Mouse (Mus musculus) E14TG2a.4 (cell line): ENCODE results near the gene Qtrt2.

Experiments
- H3K27me3 ChIP-seq: 2 replicates; pipeline ENCODE4 v1.6.1; 2014; ENCODE audit warnings: low read length, control low read depth; ENCODE audit not compliant: insufficient read depth
- H3K36me3 ChIP-seq: 2 replicates; pipeline ENCODE4 v1.6.1; 2014; ENCODE audit warnings: low read length, control low read depth; ENCODE audit not compliant: insufficient read depth
- H3K4me1 ChIP-seq: replicated peaks from 2 replicates; pipeline ENCODE4 v1.6.1; 2014; ENCODE audit warnings: low read depth, low read length, control low read depth
- H3K4me3 ChIP-seq: replicated peaks from 2 replicates; pipeline ENCODE4 v1.5.1; 2014; ENCODE audit warnings: mild to moderate bottlenecking, low read length
- H3K9me3 ChIP-seq: 2 replicates; pipeline ENCODE4 v1.6.1; 2014; ENCODE audit warnings: low read length, control low read depth
- CTCF ChIP-seq: conservative IDR thresholded peaks from 2 replicates; pipeline ENCODE4 v1.5.1; 2014; ENCODE audit warnings: low read length
- NANOG ChIP-seq: IDR thresholded peaks from 2 replicates; pipeline ENCODE4 v1.6.1; 2014; ENCODE audit warnings: borderline replicate concordance, low read length, mixed read lengths
- POU5F1 ChIP-seq: IDR thresholded peaks from 2 replicates; pipeline ENCODE4 v1.6.1; 2014; ENCODE audit warnings: low read length, borderline replicate concordance

Qtrt2 gene

GRCm38 (mm10) chr16:43963291-43963690 lies 36.7 kb upstream of the Qtrt2 start:
- peaks cover 40% of the 10 kb centered on the region for H3K36me3 ChIP-seq
- H3K9me3 ChIP-seq: no peaks in the 10 kb centered on the region
- no peak overlapping the region for H3K4me3 ChIP-seq
- TF ChIP-seq CTCF (no peak), NANOG (no peak), POU5F1 (no peak)
- no peaks in the 10 kb centered on the region for H3K27me3 ChIP-seq
- H3K4me1 ChIP-seq: no peaks in the 10 kb centered on the region

GRCm38 (mm10) chr16:43958038-43958437 lies 31.4 kb upstream of the Qtrt2 start:
- Histone ChIP-seq H3K36me3 (peaks cover 54% of the 10 kb centered on the region), H3K27me3 (no peaks in the 10 kb centered on the region), H3K9me3 (no peaks in the 10 kb centered on the region), H3K4me3 (no peak overlapping the region), H3K4me1 (no peaks in the 10 kb centered on the region)
- TF ChIP-seq POU5F1: no peak
- TF ChIP-seq NANOG: no peak
- TF ChIP-seq CTCF: no peak

DNA sequence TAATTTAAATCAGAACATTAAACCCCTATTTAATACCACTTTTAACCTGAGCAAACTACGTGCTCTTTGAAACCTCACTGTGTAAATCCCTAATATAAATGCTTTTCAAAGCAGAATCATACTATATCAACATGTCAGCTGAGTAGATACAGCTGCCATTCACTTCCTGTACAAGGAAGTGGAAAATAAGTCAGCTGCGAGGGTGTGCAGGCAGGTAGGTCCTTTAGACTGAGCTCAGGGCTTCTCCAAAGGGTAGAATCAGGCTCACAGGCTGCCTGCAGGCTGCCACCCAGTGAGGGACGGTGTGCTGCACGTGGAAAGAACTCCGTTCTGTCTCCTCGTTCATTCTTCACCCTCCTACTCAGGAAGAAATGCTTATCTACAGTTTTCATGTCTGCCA lies 28.3 kb upstream of the Qtrt2 start:
- TF ChIP-seq CTCF: no peak
- TF ChIP-seq POU5F1: no peak
- TF ChIP-seq NANOG: no peak
- Histone ChIP-seq H3K27me3 (no peaks in the 10 kb centered on the region), H3K36me3 (peaks cover 49% of the 10 kb centered on the region), H3K4me1 (no peaks in the 10 kb centered on the region), H3K9me3 (no peaks in the 10 kb centered on the region), H3K4me3 (no peak overlapping the region)

DNA sequence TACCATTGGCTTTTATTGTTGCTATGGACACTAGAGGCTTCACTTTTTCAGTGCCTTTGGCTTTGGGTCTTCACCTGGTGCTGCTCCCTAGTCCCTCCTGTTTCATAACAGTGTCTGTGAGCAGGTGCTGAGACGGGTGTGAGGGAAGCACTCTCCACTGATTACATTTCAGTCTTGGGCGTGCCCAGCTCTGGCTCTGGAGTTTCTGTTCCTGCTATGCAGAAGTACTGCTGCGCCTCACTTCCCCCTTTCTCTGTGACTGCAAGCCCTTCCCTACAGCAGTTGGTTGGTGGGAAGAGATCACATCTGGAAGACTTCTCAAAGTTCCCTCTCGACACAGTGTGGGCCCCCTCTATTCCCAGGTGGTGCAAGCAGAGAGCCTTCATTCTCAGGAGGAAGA lies 25.0 kb upstream of the Qtrt2 start:
- no peaks in the 10 kb centered on the region for H3K27me3 ChIP-seq
- TF ChIP-seq POU5F1: no peak
- no peak for TF ChIP-seq NANOG
- TF ChIP-seq CTCF: no peak

GRCm38 (mm10) chr16:43945869-43946268 lies 19.3 kb upstream of the Qtrt2 start:
- TF ChIP-seq CTCF (no peak), NANOG (no peak), POU5F1 (no peak)
- no peaks in the 10 kb centered on the region for H3K27me3 ChIP-seq
- H3K9me3 ChIP-seq: no peaks in the 10 kb centered on the region
- no peak overlapping the region for H3K4me3 ChIP-seq
- no peaks in the 10 kb centered on the region for H3K4me1 ChIP-seq
- H3K36me3 ChIP-seq: peaks cover 7% of the 10 kb centered on the region; the same call in 1 of the 2 replicates

More for the DNA sequence above, 25.0 kb upstream of the Qtrt2 start:
- Histone ChIP-seq H3K4me3 (no peak overlapping the region), H3K4me1 (no peaks in the 10 kb centered on the region), H3K9me3 (no peaks in the 10 kb centered on the region), H3K36me3 (peaks cover 23% of the 10 kb centered on the region)

GRCm38 (mm10) chr16:43945351-43945750 lies 18.7 kb upstream of the Qtrt2 start:
- Histone ChIP-seq H3K9me3 (no peaks in the 10 kb centered on the region), H3K4me3 (no peak overlapping the region), H3K4me1 (no peaks in the 10 kb centered on the region), H3K27me3 (no peaks in the 10 kb centered on the region), H3K36me3 (peaks cover 7% of the 10 kb centered on the region; the same call in 1 of the 2 replicates)
- TF ChIP-seq NANOG (no peak), CTCF (no peak), POU5F1 (no peak)

- Histone ChIP-seq H3K27me3 (no peaks in the 10 kb centered on the region), H3K9me3 (no peaks in the 10 kb centered on the region), H3K4me1 (no peaks in the 10 kb centered on the region), H3K4me3 (no peak overlapping the region), H3K36me3 (peaks cover 13% of the 10 kb centered on the region; the same call in 1 of the 2 replicates)
- no peak for TF ChIP-seq CTCF
- no peak for TF ChIP-seq POU5F1
- no peak for TF ChIP-seq NANOG
Observed at GRCm38 (mm10) chr16:43940846-43941245, 14.2 kb upstream of the Qtrt2 start.

DNA sequence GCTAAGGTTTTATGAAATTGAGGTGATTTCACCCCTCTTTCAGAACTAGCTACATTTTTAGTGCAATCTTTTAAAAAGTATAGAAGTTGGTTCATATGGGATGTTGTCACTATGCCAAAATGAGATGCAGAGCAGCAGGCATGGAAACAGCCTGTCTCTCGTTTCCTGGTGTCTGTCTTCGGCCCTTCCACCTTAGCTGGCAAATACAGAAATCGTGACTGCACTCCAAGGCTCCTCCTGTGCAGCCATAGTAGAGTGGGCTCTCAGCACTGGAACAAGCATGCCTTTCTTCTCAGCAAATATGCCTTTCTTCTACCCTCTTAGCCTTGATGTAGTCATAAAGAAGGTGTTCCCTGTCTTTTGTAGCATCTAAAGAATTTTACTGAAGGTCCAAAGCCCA lies 9.3 kb upstream of the Qtrt2 start:
- H3K4me3 ChIP-seq: no peak overlapping the region
- peaks cover 13% of the 10 kb centered on the region for H3K36me3 ChIP-seq
- no peaks in the 10 kb centered on the region for H3K9me3 ChIP-seq
- TF ChIP-seq POU5F1: no peak
- TF ChIP-seq CTCF: no peak
- TF ChIP-seq NANOG: no peak
- no peaks in the 10 kb centered on the region for H3K27me3 ChIP-seq
- H3K4me1 ChIP-seq: 0 out of 2 replicates have a peak, but pooled peaks cover 3% of the 10 kb centered on the region

DNA sequence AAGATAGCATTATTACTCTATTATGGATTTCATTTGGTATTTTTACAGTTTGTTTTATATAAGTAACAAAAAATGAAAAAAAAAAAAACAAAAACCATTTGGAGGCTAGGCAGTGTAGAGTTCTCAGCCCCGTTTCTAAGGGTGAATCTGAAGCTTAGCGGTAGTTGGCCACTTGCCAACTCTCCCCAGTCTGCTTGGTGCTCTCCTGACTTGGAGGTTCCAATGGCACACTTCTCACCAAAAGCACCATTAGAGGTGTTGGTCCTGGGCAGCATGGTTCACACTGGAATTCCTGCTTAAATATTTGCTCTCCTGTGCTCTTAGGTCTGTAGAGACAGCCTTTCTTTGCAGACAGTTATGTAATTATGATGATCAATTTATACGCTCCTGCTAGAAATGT lies 8.8 kb upstream of the Qtrt2 start:
- Histone ChIP-seq H3K36me3 (peaks cover 13% of the 10 kb centered on the region), H3K4me1 (0 out of 2 replicates have a peak, but pooled peaks cover 3% of the 10 kb centered on the region), H3K27me3 (no peaks in the 10 kb centered on the region), H3K4me3 (no peak overlapping the region), H3K9me3 (no peaks in the 10 kb centered on the region)
- TF ChIP-seq POU5F1: no peak
- TF ChIP-seq NANOG: no peak
- TF ChIP-seq CTCF: no peak

DNA sequence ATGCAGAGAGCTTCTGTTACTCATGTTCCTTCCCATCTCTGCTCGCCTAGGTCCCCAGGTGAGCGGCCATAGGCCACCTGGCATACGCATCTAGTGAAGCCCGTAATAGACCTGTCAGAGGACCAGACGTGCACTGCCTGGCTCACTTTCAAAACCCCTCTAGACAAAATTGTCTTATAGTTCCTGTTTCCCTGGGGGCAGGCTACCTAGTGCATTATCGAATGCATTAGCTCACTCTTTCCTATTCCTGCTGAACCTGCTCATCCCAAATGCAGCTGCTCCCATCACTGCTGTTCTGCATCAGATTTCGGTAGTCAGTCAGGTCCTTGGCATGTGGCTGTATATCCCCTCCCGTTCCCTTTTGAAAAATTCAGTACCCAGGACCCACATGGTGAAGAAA lies 8.2 kb upstream of the Qtrt2 start:
- Histone ChIP-seq H3K4me1 (0 out of 2 replicates have a peak, but pooled peaks cover 3% of the 10 kb centered on the region), H3K27me3 (no peaks in the 10 kb centered on the region), H3K4me3 (no peak overlapping the region), H3K36me3 (peaks cover 13% of the 10 kb centered on the region), H3K9me3 (no peaks in the 10 kb centered on the region)
- TF ChIP-seq POU5F1 (no peak), NANOG (no peak), CTCF (no peak)
